Mouse (Mus musculus) bone marrow macrophage, adult 2 months (primary cell): ENCODE measurements at regions not wholly inside any gene's neighbourhood (a gene's known extent, or its start where the extent isn't known, plus 50 kb on each side); places are given as distances from the start of the nearest gene placed in this dataset.
A peak's percentile ranks its signal among the peaks of the same experiment; 100 is the strongest.

Experiments
- H3K27ac ChIP-seq: 2 replicates; pipeline ENCODE4 v1.5.1; 2012; ENCODE audit warnings: low read depth, low read length; ENCODE audit not compliant: insufficient read depth
- H3K4me1 ChIP-seq: 2 replicates; pipeline ENCODE4 v1.6.1; 2012; ENCODE audit warnings: low read length; ENCODE audit not compliant: control insufficient read depth, insufficient read depth
- H3K4me3 ChIP-seq: 2 replicates; pipeline ENCODE4 v1.5.1; 2012; ENCODE audit warnings: mild to moderate bottlenecking, low read length, moderate library complexity; ENCODE audit not compliant: insufficient read depth
- CTCF ChIP-seq: IDR thresholded peaks from 2 replicates; pipeline ENCODE4 v1.5.1; 2012; ENCODE audit warnings: low read depth, mild to moderate bottlenecking, low read length, moderate library complexity
- POLR2A ChIP-seq: IDR thresholded peaks from 2 replicates; pipeline ENCODE4 v1.6.1; 2012; ENCODE audit warnings: mild to moderate bottlenecking, low read depth, low read length, borderline replicate concordance

- Histone ChIP-seq H3K4me1 (peaks cover 18% of the 10 kb centered on the region), H3K4me3 (no peak overlapping the region)
Observed at GRCm38 (mm10) chr5:148644345-148644744, 91.8 kb upstream of the Ubl3 start.

GRCm38 (mm10) chr5:148641652-148642395 lies 89.2 kb upstream of the Ubl3 start:
- Histone ChIP-seq H3K4me3 (no peak overlapping the region), H3K27ac (no peak overlapping the region)
- TF ChIP-seq CTCF (no peak), POLR2A (no peak)

More at GRCm38 (mm10) chr5:148644345-148644744, 91.8 kb upstream of the Ubl3 start:
- TF ChIP-seq CTCF (no peak), POLR2A (no peak)
- H3K27ac ChIP-seq, result no peak overlapping the region

GRCm38 (mm10) chr5:148640523-148640922 lies 87.9 kb upstream of the Ubl3 start:
- Histone ChIP-seq H3K27ac (no peak overlapping the region), H3K4me3 (no peak overlapping the region), H3K4me1 (no peaks in the 10 kb centered on the region)
- no peak for TF ChIP-seq POLR2A
- no peak for TF ChIP-seq CTCF

More at GRCm38 (mm10) chr5:148641652-148642395, 89.2 kb upstream of the Ubl3 start:
- H3K4me1 ChIP-seq, result peaks cover 1% of the 10 kb centered on the region

- peaks cover 15% of the 10 kb centered on the region for H3K4me1 ChIP-seq
- H3K27ac ChIP-seq, result no peak overlapping the region
- no peak overlapping the region for H3K4me3 ChIP-seq
- TF ChIP-seq POLR2A (no peak), CTCF (no peak)
Observed at GRCm38 (mm10) chr5:148634919-148635356, 82.3 kb upstream of the Ubl3 start.

GRCm38 (mm10) chr5:148633999-148634398 lies 81.4 kb upstream of the Ubl3 start:
- TF ChIP-seq POLR2A (no peak), CTCF (no peak)
- Histone ChIP-seq H3K4me1 (peaks cover 15% of the 10 kb centered on the region), H3K4me3 (no peak overlapping the region), H3K27ac (peak overlapping the region; percentile 23; the same call in 1 of the 2 replicates)

GRCm38 (mm10) chr5:148633331-148633730 lies 80.7 kb upstream of the Ubl3 start:
- Histone ChIP-seq H3K4me1 (peaks cover 15% of the 10 kb centered on the region), H3K27ac (no peak overlapping the region), H3K4me3 (no peak overlapping the region)
- TF ChIP-seq POLR2A (no peak), CTCF (no peak)

GRCm38 (mm10) chr5:148632516-148633170 lies 80.1 kb upstream of the Ubl3 start:
- no peak overlapping the region for H3K27ac ChIP-seq
- peaks cover 15% of the 10 kb centered on the region for H3K4me1 ChIP-seq
- H3K4me3 ChIP-seq, result no peak overlapping the region
- TF ChIP-seq CTCF (no peak), POLR2A (no peak)

GRCm38 (mm10) chr5:148631566-148631965 lies 79.0 kb upstream of the Ubl3 start:
- Histone ChIP-seq H3K4me3 (no peak overlapping the region), H3K4me1 (peaks cover 15% of the 10 kb centered on the region), H3K27ac (no peak overlapping the region)
- TF ChIP-seq POLR2A, result no peak

GRCm38 (mm10) chr5:148626014-148626413 lies 73.4 kb upstream of the Ubl3 start:
- no peak overlapping the region for H3K27ac ChIP-seq
- H3K4me3 ChIP-seq, result no peak overlapping the region
- TF ChIP-seq CTCF, result no peak
- TF ChIP-seq POLR2A, result no peak
- H3K4me1 ChIP-seq, result peaks cover 2% of the 10 kb centered on the region; the same call in 1 of the 2 replicates
